Comparison of ENCODE assay signal across 8 mouse cellular contexts in genomic region chr6:34876835-34877156, GRCm38 (mm10). TPM values are rescaled to one million over a fixed set of nuclear protein-coding genes. Genes with fewer than 3 reads are reported as not detected.
DNase-seq lines count a peak whose midpoint lies in the region; ATAC-seq lines count a peak whose summit lies in the region.

No protein-coding gene starts in this region.

- H3K36me3 ChIP-seq in kidney, embryonic 15.5 days, result peaks cover 23% of the 10 kb centered on the region
- H3K36me3 ChIP-seq in intestine, embryonic 14.5 days (ENCODE audit: control insufficient read depth, insufficient read depth, low read length), result peaks cover 18% of the 10 kb centered on the region
- 0 out of 2 replicates have a peak, but pooled peaks cover 4% of the 10 kb centered on the region for H3K36me3 ChIP-seq in midbrain, embryonic 15.5 days (replicated peaks)

- no peak for DNase-seq in kidney, adult 11 months
- DNase-seq in c-Kit-positive CD71-positive TER-119-positive erythroid progenitor cells, embryonic 14.5 days (ENCODE audit: low spot score), result peak; percentile 49
- DNase-seq in intestine, embryonic 14.5 days (ENCODE audit: low spot score), result no peak
- no peak for DNase-seq in retina, embryonic 14.5 days (ENCODE audit: low spot score)
- DNase-seq in urinary bladder, postnatal 25 days (ENCODE audit: low spot score), result no peak

- no peaks in the 10 kb centered on the region for H3K9me3 ChIP-seq in kidney, embryonic 15.5 days (replicated peaks)
- H3K9me3 ChIP-seq in intestine, embryonic 14.5 days (ENCODE audit: control insufficient read depth, low read length), result no peaks in the 10 kb centered on the region
- H3K9me3 ChIP-seq in midbrain, embryonic 15.5 days, result no peaks in the 10 kb centered on the region

- ATAC-seq in kidney, embryonic 15.5 days (replicated peaks; ENCODE audit: low FRiP score), result no peak
- ATAC-seq in intestine, embryonic 14.5 days (replicated peaks; ENCODE audit: low FRiP score, low TSS enrichment, low read depth), result 0 out of 2 replicates have a peak, but pooled peaks have one; percentile 21
- no peak for ATAC-seq in midbrain, embryonic 15.5 days (replicated peaks)
- no peak for ATAC-seq in erythroid progenitor cell, adult 5-6 weeks (replicated peaks; ENCODE audit: low FRiP score, poor library complexity, severe bottlenecking)

- H3K27me3 ChIP-seq in kidney, embryonic 15.5 days, result no peaks in the 10 kb centered on the region
- H3K27me3 ChIP-seq in intestine, embryonic 14.5 days (replicated peaks; ENCODE audit: control insufficient read depth, insufficient read depth, low read length), result no peaks in the 10 kb centered on the region
- H3K27me3 ChIP-seq in midbrain, embryonic 15.5 days (replicated peaks), result no peaks in the 10 kb centered on the region

- H3K4me1 ChIP-seq in kidney, embryonic 15.5 days, result peaks cover 42% of the 10 kb centered on the region
- peaks cover 20% of the 10 kb centered on the region; the same call in 1 of the 2 replicates for H3K4me1 ChIP-seq in intestine, embryonic 14.5 days (replicated peaks; ENCODE audit: control insufficient read depth, insufficient read depth, low read length)
- H3K4me1 ChIP-seq in midbrain, embryonic 15.5 days, result peaks cover 18% of the 10 kb centered on the region

- H3K4me2 ChIP-seq in kidney, embryonic 15.5 days, result peak overlapping the region; percentile 70
- H3K4me2 ChIP-seq in intestine, embryonic 14.5 days (ENCODE audit: low read length), result peak overlapping the region; percentile 60
- peak overlapping the region; percentile 53 for H3K4me2 ChIP-seq in midbrain, embryonic 15.5 days

- peak overlapping the region; percentile 96 for H3K9ac ChIP-seq in kidney, embryonic 15.5 days
- H3K9ac ChIP-seq in intestine, embryonic 14.5 days (ENCODE audit: low read length), result peak overlapping the region; percentile 80
- H3K9ac ChIP-seq in midbrain, embryonic 15.5 days, result 0 out of 2 replicates have a peak overlapping the region, but pooled peaks have one; percentile 93

- peak overlapping the region; percentile 83 for H3K4me3 ChIP-seq in kidney, embryonic 15.5 days (replicated peaks)
- peak overlapping the region; percentile 61; the same call in 1 of the 2 replicates for H3K4me3 ChIP-seq in intestine, embryonic 14.5 days (ENCODE audit: low read depth, low read length)
- H3K4me3 ChIP-seq in midbrain, embryonic 15.5 days, result peak overlapping the region; percentile 79

- WGBS in kidney, embryonic 15.5 days, result 25% methylated on average over 2 of the region's 2 CpGs
- WGBS in intestine, embryonic 14.5 days, result 13% methylated on average over 2 of the region's 2 CpGs
- WGBS in midbrain, embryonic 15.5 days, result 61% methylated on average over 2 of the region's 2 CpGs

- H3K27ac ChIP-seq in kidney, embryonic 15.5 days, result peak overlapping the region; percentile 97; the same call in 1 of the 2 replicates
- peak overlapping the region; percentile 86; the same call in 1 of the 2 replicates for H3K27ac ChIP-seq in intestine, embryonic 14.5 days (ENCODE audit: low read depth)
- no peak overlapping the region for H3K27ac ChIP-seq in midbrain, embryonic 15.5 days

RNA-seq across cellular contexts. Expression of gene Cyren, which starts 1.1 kb away (rescaled TPM):
- polyA plus RNA-seq in kidney, embryonic 15.5 days (2015; fragmentation: Nextera tagmentation; extraction: Ambion mirVana), result 11.9 and 15.6 TPM in 2 replicates
- 9.4 and 9.7 TPM in 2 replicates for polyA plus RNA-seq in intestine, embryonic 14.5 days (2014; fragmentation: Nextera tagmentation; extraction: Ambion mirVana)
- polyA plus RNA-seq in midbrain, embryonic 15.5 days (2015; fragmentation: Nextera tagmentation; extraction: Ambion mirVana), result 10.6 and 11.3 TPM in 2 replicates
- total RNA-seq in erythroid progenitor cell, adult 5-6 weeks (2015; ENCODE audit: low replicate concordance), result 6.7 and 10.5 TPM in 2 replicates
- 6.7 and 9.4 TPM in 2 replicates for total RNA-seq in erythroid progenitor cell, adult 5-6 weeks (2017; ENCODE audit: low replicate concordance)

RNA-seq across cellular contexts. Expression of gene Tmem140, which starts 13.8 kb away (rescaled TPM):
- 1.9 and 2.3 TPM in 2 replicates for polyA plus RNA-seq in kidney, embryonic 15.5 days (2015; fragmentation: Nextera tagmentation; extraction: Ambion mirVana)
- 1.2 TPM in 2 replicates for polyA plus RNA-seq in intestine, embryonic 14.5 days (2014; fragmentation: Nextera tagmentation; extraction: Ambion mirVana)
- 1.5 and 1.9 TPM in 2 replicates for polyA plus RNA-seq in midbrain, embryonic 15.5 days (2015; fragmentation: Nextera tagmentation; extraction: Ambion mirVana)
- total RNA-seq in erythroid progenitor cell, adult 5-6 weeks (2015; ENCODE audit: low replicate concordance), result 3.8 TPM in 1 of 2 replicates, not detected in the other
- 3.6 and 5.4 TPM in 2 replicates for total RNA-seq in erythroid progenitor cell, adult 5-6 weeks (2017; ENCODE audit: low replicate concordance)

RNA-seq across cellular contexts. Expression of gene Wdr91, which starts 33.9 kb away (rescaled TPM):
- 9.9 and 11.8 TPM in 2 replicates for polyA plus RNA-seq in kidney, embryonic 15.5 days (2015; fragmentation: Nextera tagmentation; extraction: Ambion mirVana)
- 8.2 and 9.2 TPM in 2 replicates for polyA plus RNA-seq in intestine, embryonic 14.5 days (2014; fragmentation: Nextera tagmentation; extraction: Ambion mirVana)
- 15.5 and 16.1 TPM in 2 replicates for polyA plus RNA-seq in midbrain, embryonic 15.5 days (2015; fragmentation: Nextera tagmentation; extraction: Ambion mirVana)
- total RNA-seq in erythroid progenitor cell, adult 5-6 weeks (2015; ENCODE audit: low replicate concordance), result 35.6 and 63.1 TPM in 2 replicates
- 74.3 and 74.4 TPM in 2 replicates for total RNA-seq in erythroid progenitor cell, adult 5-6 weeks (2017; ENCODE audit: low replicate concordance)

RNA-seq across cellular contexts. Expression of gene Stra8, which starts 43.2 kb away (rescaled TPM):
- polyA plus RNA-seq in kidney, embryonic 15.5 days (2015; fragmentation: Nextera tagmentation; extraction: Ambion mirVana), result not detected in 2 replicates
- not detected in 2 replicates for polyA plus RNA-seq in intestine, embryonic 14.5 days (2014; fragmentation: Nextera tagmentation; extraction: Ambion mirVana)
- polyA plus RNA-seq in midbrain, embryonic 15.5 days (2015; fragmentation: Nextera tagmentation; extraction: Ambion mirVana), result not detected in 2 replicates
- not detected in 2 replicates for total RNA-seq in erythroid progenitor cell, adult 5-6 weeks (2015; ENCODE audit: low replicate concordance)
- not detected in 2 replicates for total RNA-seq in erythroid progenitor cell, adult 5-6 weeks (2017; ENCODE audit: low replicate concordance)
